Mouse (Mus musculus) skeletal muscle tissue, adult 2 months (tissue): Measurements from ENCODE around the gene Ccdc155.

Experiments
- DNase-seq: peaks from one replicate; pipeline ENCODE4 v3.0.0-alpha.2; 2012; ENCODE audit warnings: low read depth, low spot score

The Ccdc155 gene

GRCm38 (mm10) chr7:45204380-45205143 lies at the start of gene Ccdc155:
Gene Ccdc155, minus strand, starts transcription at chr7:45204892.
- DNase-seq, result peak; percentile 91

GRCm38 (mm10) chr7:45253806-45254205 lies 49.1 kb upstream of the Ccdc155 start:
- no peak for DNase-seq

- no peak for DNase-seq
Observed at GRCm38 (mm10) chr7:45247666-45248065, 43.0 kb upstream of the Ccdc155 start.

- no peak for DNase-seq
Observed at GRCm38 (mm10) chr7:45241389-45241749, 36.7 kb upstream of the Ccdc155 start.

GRCm38 (mm10) chr7:45240633-45241388 lies 36.1 kb upstream of the Ccdc155 start, which contains the start of gene Slc6a16:
Gene Slc6a16, plus strand, starts transcription at chr7:45241085.
- DNase-seq, result no peak

GRCm38 (mm10) chr7:45240109-45240508 lies 35.4 kb upstream of the Ccdc155 start:
- no peak for DNase-seq

GRCm38 (mm10) chr7:45238723-45239496 lies 34.2 kb upstream of the Ccdc155 start, which contains the start of gene Cd37:
Gene Cd37, minus strand, starts transcription at chr7:45239115.
- no peak for DNase-seq

- no peak for DNase-seq
Observed at GRCm38 (mm10) chr7:45237747-45238699, 33.3 kb upstream of the Ccdc155 start.

- no peak for DNase-seq
Observed at GRCm38 (mm10) chr7:45235656-45236180, 31.0 kb upstream of the Ccdc155 start.

GRCm38 (mm10) chr7:45234922-45235571 lies 30.4 kb upstream of the Ccdc155 start:
- no peak for DNase-seq

- DNase-seq, result no peak
Observed at GRCm38 (mm10) chr7:45234333-45234841, 29.7 kb upstream of the Ccdc155 start.

GRCm38 (mm10) chr7:45233580-45234332 lies 29.1 kb upstream of the Ccdc155 start:
- DNase-seq, result no peak

GRCm38 (mm10) chr7:45232716-45233465 lies 28.2 kb upstream of the Ccdc155 start:
- no peak for DNase-seq

- DNase-seq, result no peak
Observed at GRCm38 (mm10) chr7:45231941-45232340, 27.2 kb upstream of the Ccdc155 start.

GRCm38 (mm10) chr7:45231192-45231591 lies 26.5 kb upstream of the Ccdc155 start:
- DNase-seq, result no peak

GRCm38 (mm10) chr7:45229459-45230203 lies 24.9 kb upstream of the Ccdc155 start:
- no peak for DNase-seq

- no peak for DNase-seq
Observed at GRCm38 (mm10) chr7:45229046-45229445, 24.4 kb upstream of the Ccdc155 start.

GRCm38 (mm10) chr7:45228548-45228947 lies 23.9 kb upstream of the Ccdc155 start:
- DNase-seq, result no peak
